Mouse (Mus musculus) heart, adult 8-10 months (tissue): Measurements from ENCODE around the gene G6pc2. TPM values are rescaled to one million over a fixed set of nuclear protein-coding genes. Genes with fewer than 3 reads are reported as not detected.

ENCODE experiments used
- DNase-seq: peaks from one replicate; pipeline ENCODE4 v3.0.0; 2022; ENCODE audit warnings: low spot score
- total RNA-seq, 4 experiments: library from RNA; stranded (reverse); gene quantifications; 2 replicates each; pipeline ENCODE4 v1.2.4; 2022

Gene G6pc2
- total RNA-seq, 4 experiments from 2014 or later: not detected

- DNase-seq: no peak
These were observed 28.4 kb downstream of the G6pc2 start for GRCm38 (mm10) chr2:69239315-69239714.

GRCm38 (mm10) chr2:69244924-69245323, 34.1 kb downstream of the G6pc2 start:
- DNase-seq: no peak

GRCm38 (mm10) chr2:69247081-69247480, 36.2 kb downstream of the G6pc2 start:
- no peak for DNase-seq

- no peak for DNase-seq
These were observed 37.4 kb downstream of the G6pc2 start for GRCm38 (mm10) chr2:69248221-69248755.

- no peak for DNase-seq
These were observed 53.3 kb downstream of the G6pc2 start for GRCm38 (mm10) chr2:69264069-69264618.

GRCm38 (mm10) chr2:69275875-69276274, 65.0 kb downstream of the G6pc2 start:
- no peak for DNase-seq

Other genes with a start within 250 kb of the G6pc2 start
- gene Nostrin, start 75.3 kb upstream of the G6pc2 start, total RNA-seq: 1 to 10 TPM; 3.7 to 4.8 (median 4.2) TPM
- gene Spc25, start 4.9 kb upstream of the G6pc2 start, total RNA-seq: 1 to 10 TPM in 1 of 4 experiments, under 1 TPM in 3; 0.33 to 1.3 (median 0.45) TPM
- gene Abcb11, start 131.5 kb downstream of the G6pc2 start, total RNA-seq: not detected
- under 1 TPM in 3 of 4 experiments, not detected in 1; 0.05 to 0.19 (median 0.11) TPM for gene Dhrs9, start 169.4 kb downstream of the G6pc2 start, total RNA-seq